Mouse (Mus musculus) adrenal gland, adult 18-20 months (tissue): ENCODE measurements around the gene Lamb3. TPM values are rescaled to one million over a fixed set of nuclear protein-coding genes. Genes with fewer than 3 reads are reported as not detected.

Experiments used
- DNase-seq, 2 experiments: peaks; one replicate each; pipeline ENCODE4 v3.0.0; 2021 to 2022; ENCODE audit warnings: low spot score in 2 of 2
- total RNA-seq, 2 experiments: library from RNA; stranded (reverse); gene quantifications; 1 replicate in 1 of 2; 2 replicates in 1 of 2; pipeline ENCODE4 v1.2.3; 2021

The Lamb3 gene
- total RNA-seq, 2 experiments from 2014 or later = 0.86 to 1.5 TPM

DNA sequence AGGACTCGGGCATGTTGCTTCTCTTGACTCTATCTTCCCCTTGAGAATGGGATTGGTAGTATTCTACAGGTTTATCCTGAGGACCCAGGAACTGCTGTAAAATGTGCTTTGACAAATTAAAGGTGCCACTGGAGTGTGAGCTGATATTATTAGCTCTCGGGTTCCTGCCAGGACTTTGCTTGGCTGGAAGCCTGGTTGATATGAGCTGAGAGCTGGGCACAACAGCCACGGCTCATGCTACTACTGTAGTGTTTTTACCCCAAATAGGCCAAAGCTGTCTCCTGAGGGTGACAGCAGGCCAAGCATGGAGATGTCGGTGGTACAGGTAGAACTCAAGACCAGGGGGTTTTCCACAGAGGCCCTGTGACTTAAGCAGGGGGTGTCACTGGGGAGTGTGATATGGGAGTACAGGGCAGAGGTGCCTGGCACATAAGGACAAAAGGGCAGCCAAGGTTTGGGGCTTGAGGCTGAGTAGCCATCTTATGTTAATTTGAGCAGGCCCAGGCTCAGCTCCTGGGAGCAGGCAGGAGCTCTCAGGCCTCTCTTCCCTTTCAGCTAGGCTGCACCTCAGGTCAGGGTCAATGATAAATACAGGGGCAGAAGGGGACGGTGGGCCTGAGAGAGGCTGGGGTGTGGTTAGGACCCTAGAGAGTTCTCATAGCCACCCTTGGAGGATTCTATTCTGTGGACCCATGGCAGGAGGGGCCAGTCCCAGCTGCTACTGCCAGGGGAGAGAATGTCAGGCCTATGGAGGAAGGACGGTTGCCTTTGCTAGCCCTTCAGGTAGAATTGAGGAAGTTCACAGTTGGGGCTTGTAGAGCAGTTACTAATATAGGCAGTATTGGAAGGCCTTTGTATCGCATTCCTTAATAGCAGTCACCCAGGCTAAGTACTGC, 128.9 kb downstream of the Lamb3 start:
- DNase-seq = no peak

DNA sequence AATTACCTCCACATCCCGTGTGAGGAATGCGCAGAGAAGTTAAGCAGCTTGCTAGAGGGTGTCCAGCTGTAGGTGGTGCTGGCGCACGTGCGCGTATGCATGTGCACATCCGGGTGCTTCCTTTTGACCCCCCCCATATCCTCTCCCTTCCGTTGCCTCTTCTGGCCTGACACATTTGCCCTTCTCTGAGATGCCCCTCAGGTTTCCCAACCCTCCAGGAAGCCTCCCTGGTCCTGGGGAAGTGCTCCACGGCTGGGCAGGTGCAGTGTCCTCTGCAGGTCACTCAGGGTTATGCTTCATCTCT, 129.5 kb downstream of the Lamb3 start:
- DNase-seq = no peak

DNA sequence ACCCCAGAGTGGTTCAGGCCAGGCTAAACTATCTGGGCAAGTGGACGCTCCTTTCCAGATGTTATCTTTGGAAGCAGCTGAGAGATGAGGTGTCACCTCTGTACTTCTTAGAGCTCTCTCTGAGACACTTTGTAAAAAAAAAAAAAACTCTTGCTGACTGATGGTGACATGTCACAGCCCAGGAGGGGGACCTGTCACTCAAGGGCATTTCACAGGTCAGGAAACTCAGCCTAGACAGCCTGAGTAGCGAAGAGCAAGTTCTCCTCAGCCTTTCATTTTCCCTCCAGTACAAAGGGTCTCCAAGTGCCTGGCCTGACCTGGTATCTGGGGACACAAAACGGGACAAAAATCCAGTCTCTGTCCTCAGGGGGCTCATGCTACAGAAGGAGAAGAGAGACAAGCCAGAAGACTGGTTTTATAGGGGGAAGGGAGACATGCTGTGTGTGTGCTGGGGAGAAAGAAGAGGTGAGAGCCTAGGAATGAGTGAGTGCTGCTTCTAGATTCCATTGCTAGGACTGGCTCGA, 130.3 kb downstream of the Lamb3 start:
- no peak for DNase-seq

DNA sequence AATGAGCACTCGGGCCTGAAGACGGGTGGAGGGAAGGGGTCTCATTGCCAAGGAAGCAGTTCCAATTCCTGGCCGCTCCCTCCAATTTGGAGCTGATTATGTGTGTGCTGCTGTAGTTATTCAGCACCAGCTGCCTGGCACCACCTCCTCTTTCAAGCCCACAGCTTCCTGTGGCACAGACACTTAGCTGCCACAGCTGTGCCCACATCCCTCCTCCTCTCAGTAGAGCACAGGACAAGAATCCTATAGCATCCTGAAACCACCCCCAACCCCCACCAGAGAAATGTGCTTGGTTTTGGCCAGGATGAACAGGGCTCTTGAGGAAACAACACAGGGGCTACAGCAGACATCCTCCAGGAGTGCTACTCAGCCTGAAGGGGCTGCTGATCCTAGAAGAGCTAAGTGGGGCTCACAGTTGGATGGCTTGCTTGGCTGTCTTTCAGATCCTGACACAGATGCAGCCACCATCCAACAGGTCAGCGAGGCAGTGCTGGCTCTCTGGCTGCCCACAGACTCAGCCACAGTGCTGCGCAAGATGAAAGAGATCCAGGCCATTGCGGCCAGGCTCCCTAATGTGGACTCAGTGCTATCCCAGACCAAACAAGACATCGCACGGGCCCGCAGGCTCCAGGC, 131.0 kb downstream of the Lamb3 start:
- no peak for DNase-seq

DNA sequence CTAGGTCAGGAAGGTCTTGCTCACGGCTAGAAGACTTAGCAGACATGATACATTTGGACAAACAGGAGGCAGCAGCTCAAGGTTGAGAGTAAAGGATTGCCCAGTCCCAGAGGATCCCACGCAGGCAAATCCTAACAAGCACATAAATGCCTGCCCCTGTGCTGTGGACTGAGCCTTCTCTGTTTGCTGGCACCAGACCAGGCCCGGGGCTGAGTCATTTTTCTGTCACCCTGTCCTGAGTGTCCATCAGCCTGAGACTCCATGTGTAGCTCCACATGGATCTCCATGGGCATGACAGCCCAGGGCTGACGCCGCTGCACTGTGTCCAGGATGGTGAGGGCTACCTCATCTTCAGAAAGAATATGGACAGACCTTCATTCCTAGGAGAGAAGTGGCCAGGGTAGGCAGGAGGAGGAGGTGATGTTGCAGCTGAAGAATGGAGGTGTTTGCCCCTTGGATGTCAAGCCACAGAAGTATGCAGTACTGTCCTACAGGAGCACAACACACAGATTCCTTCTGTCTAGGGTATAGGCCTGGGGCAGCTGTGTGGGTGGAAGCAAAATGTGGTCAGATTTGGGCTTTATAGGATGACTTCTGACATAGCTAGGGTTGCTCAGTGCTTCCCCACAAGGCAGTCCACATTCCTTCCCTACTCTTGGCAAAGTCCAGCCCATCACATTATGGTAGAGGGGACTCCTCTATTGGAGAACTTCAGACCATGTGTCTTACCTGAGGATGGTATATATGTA, 134.9 kb downstream of the Lamb3 start:
- DNase-seq = peak; percentile 51

DNA sequence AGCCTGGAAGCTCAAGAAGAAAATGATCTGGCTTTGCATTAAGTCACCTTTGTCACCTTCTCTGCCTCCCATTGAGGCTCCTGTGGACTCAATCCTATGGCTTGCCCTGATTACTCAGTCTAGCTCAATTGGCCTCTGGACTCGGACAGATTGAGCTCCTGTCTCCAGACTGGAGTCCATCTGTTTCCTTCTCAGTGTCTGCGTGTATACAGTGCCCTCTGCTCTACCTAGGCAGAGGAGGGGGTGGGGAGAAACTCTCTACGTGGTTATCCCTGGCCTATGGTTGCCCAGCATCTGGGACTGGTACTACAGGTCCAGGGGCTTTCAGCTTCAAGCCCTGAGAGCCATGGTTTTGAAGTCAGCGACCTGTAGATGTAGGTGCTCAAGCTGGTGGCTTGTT, 136.4 kb downstream of the Lamb3 start:
- no peak for DNase-seq

DNA sequence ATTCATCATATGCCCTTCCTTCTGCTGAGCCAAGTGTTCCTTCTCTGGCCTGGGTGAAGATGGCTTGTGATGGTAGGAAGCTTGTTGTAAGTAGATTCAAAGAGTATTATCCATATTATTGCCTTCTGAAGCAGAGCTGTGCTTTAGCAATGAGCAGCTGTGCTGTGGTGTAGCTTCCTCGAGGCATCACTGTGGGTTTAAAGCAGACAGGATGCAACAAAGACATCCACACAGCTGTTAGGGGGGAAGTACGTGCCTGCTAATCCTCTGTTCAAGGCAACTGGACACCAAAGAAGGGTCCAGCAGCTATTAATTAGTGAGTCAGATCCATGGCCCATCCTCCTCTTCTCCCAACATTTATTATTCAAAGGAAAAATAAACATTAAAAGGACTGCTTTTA, 137.5 kb downstream of the Lamb3 start:
- no peak for DNase-seq

DNA sequence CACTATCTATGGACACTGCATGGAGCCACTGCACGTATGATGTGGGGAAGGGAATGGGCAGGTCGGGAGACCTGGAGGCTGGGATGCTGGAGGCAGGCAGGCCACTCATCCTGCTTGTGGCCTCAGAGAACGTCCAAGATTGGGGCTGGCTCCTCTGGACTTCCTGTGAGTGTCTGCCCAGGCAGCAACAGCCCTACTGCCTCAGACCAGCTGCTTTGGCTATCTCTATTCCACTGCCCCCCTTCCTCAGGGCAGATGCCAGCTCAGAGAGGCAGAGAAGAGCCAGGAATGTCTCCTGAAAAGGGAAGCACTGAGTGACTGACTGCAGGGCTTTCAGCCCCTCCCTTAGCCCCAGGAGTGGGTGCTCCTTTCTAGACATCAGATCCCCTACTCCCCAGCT, 139.4 kb downstream of the Lamb3 start:
- no peak for DNase-seq

DNA sequence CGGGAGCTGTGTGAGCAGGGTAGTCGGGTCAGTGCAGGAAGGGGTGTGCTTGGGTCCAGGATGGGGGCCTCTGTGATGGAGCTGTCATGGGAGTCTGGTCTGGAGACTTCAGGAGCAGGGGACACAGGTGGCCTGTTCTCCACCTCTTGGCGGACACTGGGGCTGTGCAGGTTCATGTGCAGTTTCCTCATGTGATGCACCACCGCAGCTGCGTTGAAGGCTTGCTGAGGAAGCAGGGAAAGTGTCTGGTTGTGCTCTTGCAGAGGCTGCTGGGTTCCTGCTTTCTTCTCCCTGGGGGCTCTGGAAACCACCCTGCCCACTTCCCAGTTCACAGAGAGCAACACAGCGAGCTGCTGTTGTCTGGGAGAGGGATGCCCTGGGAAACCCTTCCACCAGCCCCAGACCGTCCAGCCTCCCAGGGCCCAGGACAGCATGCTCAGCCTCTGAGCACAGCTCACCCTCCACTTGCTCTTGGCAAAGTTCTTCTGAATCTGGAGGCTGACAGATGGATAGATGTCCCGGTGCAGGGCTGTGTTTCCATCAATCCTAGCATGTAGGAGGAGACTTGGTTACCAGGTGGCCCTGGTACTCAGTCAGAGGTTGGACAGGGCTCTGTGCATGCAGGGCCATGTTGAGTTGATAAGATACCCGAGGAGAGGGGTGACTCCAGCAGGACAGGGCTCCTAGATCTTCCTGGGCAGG, 140.9 kb downstream of the Lamb3 start:
- DNase-seq = no peak

DNA sequence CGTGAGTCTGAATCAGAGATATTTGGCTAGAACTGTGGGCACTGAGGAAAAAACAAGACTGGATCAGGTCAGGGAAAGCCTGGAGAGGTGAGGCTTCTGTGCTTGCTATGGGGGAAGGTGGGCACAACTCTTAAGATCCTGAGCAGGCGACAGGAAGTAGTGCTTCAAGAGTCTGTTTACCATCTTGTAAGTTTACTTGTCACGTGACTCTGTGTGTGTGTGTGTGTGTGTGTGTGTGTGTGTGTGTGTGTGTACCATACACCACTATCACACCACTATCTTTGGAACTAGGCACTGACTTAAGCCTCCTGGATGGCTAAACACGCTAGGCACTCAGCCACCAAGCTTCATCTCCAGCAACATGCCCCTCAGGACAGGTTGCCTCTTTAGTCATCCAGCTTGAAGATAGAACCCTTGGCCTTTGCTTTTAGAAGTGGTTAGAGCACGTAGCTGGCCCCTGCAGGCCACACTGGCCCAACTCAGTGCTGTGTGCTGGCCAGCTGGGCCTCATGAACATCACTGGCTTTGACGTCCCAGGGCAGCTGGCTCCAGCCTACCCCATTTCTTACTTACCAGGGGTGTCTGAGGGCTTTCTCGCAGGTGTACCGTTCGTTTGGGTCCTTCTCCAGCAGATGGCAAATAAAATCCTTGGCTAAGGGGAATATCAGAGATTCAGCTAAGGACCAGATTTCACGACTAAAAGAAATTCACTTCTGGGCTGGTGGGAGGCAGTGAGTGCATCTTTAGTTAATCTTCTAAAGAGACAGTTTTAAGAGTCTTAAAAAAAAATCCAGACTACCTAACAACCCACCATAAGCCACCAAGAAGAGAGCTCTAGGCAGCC, 142.4 kb downstream of the Lamb3 start:
- no peak for DNase-seq

DNA sequence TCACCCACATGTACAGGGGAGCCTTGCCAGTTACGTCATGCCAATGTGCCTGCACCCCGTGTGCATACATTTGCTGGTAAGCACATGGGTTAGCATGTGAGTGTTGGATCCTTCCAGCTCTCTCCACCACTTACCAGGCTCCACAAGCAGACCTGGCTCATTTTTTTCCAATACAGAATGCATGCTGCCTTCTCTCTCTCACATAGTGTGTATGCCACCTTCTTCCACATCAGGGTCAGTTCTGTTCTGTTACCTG, 143.0 kb downstream of the Lamb3 start:
- no peak for DNase-seq

DNA sequence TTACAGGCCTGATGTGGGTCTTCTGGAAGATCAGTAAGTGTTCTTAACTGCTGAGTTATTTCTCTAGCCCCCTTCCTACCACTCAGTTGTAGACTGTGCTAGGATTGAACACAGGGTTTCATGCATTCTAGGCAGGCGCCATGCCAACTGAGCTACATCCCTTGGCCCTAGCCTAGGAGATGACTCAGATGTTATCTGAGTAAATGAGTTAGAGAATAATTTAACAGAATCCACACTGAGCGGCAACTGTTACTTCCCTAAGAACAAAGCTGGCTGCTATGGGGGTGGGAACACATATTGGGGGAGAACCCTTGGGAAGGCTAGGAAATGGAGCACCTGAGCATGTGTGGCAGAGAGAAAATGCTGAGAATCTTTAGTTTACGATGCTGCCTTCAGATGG, 144.1 kb downstream of the Lamb3 start:
- DNase-seq = peak in 1 of 2 experiments; percentile 12

DNA sequence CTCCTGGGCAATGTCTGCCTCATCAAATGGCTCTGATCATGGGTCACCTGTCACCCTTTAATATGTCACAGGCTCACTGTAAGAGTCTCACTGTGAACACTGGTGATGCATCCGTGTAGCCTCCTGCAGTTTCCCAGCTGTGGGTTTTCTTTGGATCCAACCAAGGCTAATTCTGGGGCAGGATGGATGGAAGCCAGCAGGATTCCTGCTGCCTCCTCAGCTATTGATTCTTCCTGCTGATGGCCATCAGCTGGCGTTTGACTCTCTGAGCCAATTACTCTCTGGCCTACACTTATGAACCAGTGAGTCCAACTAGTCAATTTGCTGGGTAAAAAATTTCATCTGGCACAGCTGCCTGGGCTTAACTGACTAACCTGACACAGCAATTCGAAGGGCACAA, 151.7 kb downstream of the Lamb3 start:
- DNase-seq = no peak

DNA sequence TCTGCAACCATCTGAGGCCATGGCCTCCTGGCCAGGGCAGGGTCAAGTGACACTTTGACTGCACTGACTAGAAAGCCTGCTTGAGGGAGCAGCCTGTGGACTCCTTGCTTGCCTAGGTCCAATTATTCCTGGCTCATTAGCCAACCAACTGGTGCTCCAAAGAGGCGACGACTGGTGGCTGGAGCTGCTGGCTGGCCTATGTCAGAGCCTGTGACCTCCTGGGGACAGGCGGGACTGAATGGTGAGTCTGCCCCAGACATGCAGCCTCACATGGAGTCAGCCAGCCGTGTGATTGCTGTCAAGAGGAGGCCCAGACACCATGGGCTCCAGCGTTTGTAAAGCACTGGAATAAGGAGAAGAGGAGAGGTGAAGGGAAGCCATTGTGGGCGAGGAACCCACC, 153.7 kb downstream of the Lamb3 start:
- no peak for DNase-seq

DNA sequence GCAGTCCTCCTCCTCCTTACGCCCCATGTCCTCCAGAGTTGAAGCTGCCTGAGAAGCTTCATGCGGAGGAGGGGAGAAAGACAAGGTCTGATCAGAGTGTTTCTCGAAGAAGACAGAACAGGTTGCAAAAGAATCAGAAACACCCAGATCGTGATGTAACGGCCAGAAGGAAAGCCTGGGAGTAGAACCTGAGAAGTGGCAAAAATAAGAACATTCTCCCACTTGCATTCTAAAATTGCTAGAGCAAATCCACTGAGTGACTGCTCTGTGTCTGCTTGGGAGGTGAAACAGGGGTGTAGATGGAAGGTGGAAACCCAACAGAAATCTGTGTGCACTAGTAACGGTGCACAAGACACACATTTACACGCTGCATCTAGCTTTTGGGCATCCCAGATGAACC, 154.6 kb downstream of the Lamb3 start:
- DNase-seq = no peak

DNA sequence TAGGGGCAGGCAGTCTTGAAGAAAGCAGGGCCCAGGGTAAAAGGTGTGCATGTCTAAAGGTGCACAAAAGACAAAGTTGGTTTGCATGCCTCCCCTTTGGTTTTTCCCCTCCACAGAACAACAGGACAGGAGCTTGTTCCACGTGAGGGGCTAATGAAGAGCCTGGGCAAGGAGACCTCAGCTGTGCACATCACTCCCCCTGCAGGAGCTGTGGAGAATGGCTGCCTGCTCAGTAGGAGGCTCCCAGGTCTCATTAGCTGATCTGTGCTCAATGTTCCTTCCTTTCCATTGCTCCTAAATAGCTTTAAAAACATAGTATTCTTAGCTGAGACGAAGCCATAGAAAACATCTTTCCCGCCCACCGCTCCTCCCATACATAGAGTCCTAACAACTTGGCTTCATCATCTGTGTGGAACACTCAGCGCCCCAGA, 156.3 kb downstream of the Lamb3 start:
- DNase-seq = peak; percentile 33 to 36

DNA sequence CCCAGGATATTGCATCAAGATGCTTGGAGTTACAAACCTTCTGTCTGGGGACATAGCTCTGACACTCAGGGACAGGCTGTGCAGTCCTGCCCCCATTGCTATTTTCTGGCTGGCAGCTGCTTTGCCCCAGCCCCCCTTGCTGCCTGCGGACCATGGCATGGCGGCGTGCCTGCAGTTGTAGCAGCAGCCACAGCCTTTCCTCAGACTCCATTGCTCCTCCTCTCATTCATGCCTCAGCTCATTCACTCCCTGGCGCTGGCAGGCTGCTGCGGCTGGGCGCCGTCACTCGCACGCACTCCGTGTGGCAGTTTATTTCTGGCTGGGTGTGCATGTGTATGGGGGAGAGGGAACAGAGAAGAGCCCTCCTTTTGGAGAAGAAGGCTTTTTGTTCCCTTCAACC, 160.6 kb downstream of the Lamb3 start:
- DNase-seq = no peak

DNA sequence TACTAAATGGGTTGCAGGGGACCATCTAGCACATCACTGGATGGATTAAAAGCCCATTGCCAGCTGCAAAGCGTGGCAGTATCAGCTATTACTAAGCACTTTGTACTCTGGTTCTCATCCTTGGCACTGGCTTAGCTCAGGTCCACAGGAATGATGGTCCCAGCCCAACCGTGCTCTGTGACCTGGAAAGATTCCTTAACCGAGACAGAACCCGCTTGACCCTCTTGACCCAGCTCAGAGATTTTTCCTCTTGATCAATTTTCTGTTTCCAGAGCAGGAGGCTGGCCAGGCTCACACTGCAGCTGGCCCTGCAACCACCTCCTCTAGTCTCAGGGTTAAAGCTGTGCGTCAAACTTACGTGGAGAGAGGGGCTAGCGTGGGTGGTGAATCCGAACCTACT, 161.6 kb downstream of the Lamb3 start:
- DNase-seq = no peak

DNA sequence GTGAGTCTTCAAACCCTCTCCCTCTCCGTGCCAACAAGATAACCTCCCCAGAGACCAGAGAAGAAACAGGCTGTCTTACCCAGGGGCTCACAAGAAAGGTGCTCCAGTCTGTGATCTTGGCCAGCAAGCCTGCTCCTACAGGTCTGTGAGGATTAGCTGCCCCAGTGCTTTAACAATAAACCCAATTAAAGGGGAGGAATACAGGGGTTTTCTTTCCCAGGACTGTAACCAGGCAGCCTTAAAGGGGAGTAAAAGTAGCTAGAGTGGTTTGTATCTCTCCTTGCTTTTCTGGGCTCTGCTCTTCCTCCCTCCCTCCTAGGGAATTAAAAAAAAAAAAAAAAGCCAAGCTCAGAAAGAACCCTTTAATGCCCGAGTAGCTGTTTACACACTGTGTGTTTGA, 162.6 kb downstream of the Lamb3 start, which contains the start of gene Camk1g:
Gene Camk1g, minus strand, starts transcription at position 203 of the 400 bp plus-strand sequence.
- no peak for DNase-seq

DNA sequence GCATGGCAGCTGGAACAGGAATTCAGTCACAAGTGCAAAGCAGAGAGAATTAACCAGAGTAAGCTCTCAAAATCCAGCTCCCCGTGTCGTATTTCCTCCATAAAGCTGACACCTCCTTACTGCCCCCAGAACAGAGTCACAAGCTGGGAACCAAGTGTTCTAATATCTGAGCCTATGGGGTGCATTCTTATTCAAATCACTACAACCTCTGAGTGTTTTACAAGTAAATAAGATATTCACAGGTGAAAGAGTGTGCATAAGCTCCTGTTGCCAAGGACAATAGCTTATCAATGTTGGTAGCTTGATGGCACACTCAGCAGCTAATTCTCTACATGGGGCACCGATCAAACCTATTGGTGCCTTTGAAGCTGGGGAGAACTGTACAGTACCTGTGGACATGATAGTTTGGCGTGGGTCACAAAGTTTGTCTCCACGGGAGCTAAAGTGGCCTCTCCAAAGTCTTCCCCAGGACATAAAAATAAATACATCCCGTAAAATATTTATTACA, 166.5 kb downstream of the Lamb3 start:
- no peak for DNase-seq
